Comparison of ENCODE assay signal across 7 mouse cellular contexts in genomic region chr14:11555061-11555501, GRCm38 (mm10). TPM values are rescaled to one million over a fixed set of nuclear protein-coding genes. Genes with fewer than 3 reads are reported as not detected.
DNase-seq lines count a peak whose midpoint lies in the region; ATAC-seq and TF ChIP-seq lines count a peak whose summit lies in the region.

No protein-coding gene starts in this region.

- DNase-seq in embryo, embryonic 11 days: peak; percentile 71
- DNase-seq in heart, postnatal 10 days: peak; percentile 35 to 46
- peak; percentile 17 for DNase-seq in limb, embryonic 14.5 days (ENCODE audit: low spot score)
- DNase-seq in neural tube, embryonic 10.5 days (ENCODE audit: extremely low spot score, low spot score): peak; percentile 70
- no peak for DNase-seq in thymus, adult 18-20 months

- H3K4me3 ChIP-seq in C2C12 (ENCODE audit: insufficient read depth, poor library complexity, severe bottlenecking) (peak overlapping the region; percentile 61), ES-Bruce4 (ENCODE audit: low read depth, low read length) (peak overlapping the region; percentile 92)
- H3K4me3 ChIP-seq in limb, embryonic 14.5 days (replicated peaks; ENCODE audit: low read length): peak overlapping the region; percentile 82

- H3K27ac ChIP-seq in ES-Bruce4 (ENCODE audit: insufficient read depth, low read length): no peak overlapping the region
- peak overlapping the region; percentile 99 for H3K27ac ChIP-seq in limb, embryonic 14.5 days (replicated peaks; ENCODE audit: low read depth, low read length)

- H3K36me3 ChIP-seq in C2C12 (ENCODE audit: control insufficient read depth, insufficient read depth) (no peaks in the 10 kb centered on the region), ES-Bruce4 (ENCODE audit: control insufficient read depth, insufficient read depth, low read length, poor library complexity, severe bottlenecking) (no peaks in the 10 kb centered on the region)
- H3K36me3 ChIP-seq in limb, embryonic 14.5 days (ENCODE audit: control insufficient read depth, insufficient read depth, low read length): no peaks in the 10 kb centered on the region

- intact Hi-C loops in heart, postnatal 10 days (cut with DNase I): loop anchor here (2.0 to 5.0 kb wide), 4 partner anchors 87 to 586 kb away; no protein-coding TSS in a partner anchor

- ATAC-seq in limb, embryonic 14.5 days (ENCODE audit: low FRiP score, low read depth): no peak

- H3K27me3 ChIP-seq in C2C12 (ENCODE audit: control insufficient read depth, insufficient read depth, insufficient read length) (no peaks in the 10 kb centered on the region), ES-Bruce4 (ENCODE audit: control insufficient read depth, insufficient read depth, low read length, poor library complexity, severe bottlenecking) (no peaks in the 10 kb centered on the region)
- no peaks in the 10 kb centered on the region for H3K27me3 ChIP-seq in limb, embryonic 14.5 days (ENCODE audit: control insufficient read depth, insufficient read depth, low read length)

- no peak for TF ChIP-seq POLR2A in ES-Bruce4 (IDR thresholded peaks at IDR 0.05; ENCODE audit: insufficient read depth, low read length)
- no peak for TF ChIP-seq POLR2A in limb, embryonic 14.5 days (IDR thresholded peaks at IDR 0.05; ENCODE audit: borderline replicate concordance, extremely low read depth, insufficient read depth, insufficient read length)

- peaks cover 1% of the 10 kb centered on the region for H3K4me1 ChIP-seq in ES-Bruce4 (ENCODE audit: control insufficient read depth, insufficient read depth, low read length)
- peaks cover 15% of the 10 kb centered on the region for H3K4me1 ChIP-seq in limb, embryonic 14.5 days (ENCODE audit: control insufficient read depth, insufficient read depth, low read length)

- peak overlapping the region; percentile 97 for H3K4me2 ChIP-seq in limb, embryonic 14.5 days (replicated peaks; ENCODE audit: low read depth, low read length, severe bottlenecking)

- peaks cover 30% of the 10 kb centered on the region for H3K79me3 ChIP-seq in C2C12 (ENCODE audit: low read depth)

- H3K79me2 ChIP-seq in C2C12 (ENCODE audit: control insufficient read depth, insufficient read depth): peaks cover 51% of the 10 kb centered on the region

- TF ChIP-seq CTCF in C2C12 (IDR thresholded peaks at IDR 0.05; ENCODE audit: control insufficient read depth, insufficient read depth, insufficient read length) (no peak), ES-Bruce4 (IDR thresholded peaks at IDR 0.05; ENCODE audit: low read depth, low read length) (no peak)

- no peak for TF ChIP-seq EP300 in ES-Bruce4 (IDR thresholded peaks at IDR 0.05; ENCODE audit: insufficient read depth, low read depth, low read length)

- WGBS in limb, embryonic 14.5 days: 1% methylated on average over 17 of the region's 17 CpGs

- peak overlapping the region; percentile 98 for H3ac ChIP-seq in C2C12 (ENCODE audit: control insufficient read depth, insufficient read length, low read depth)

- peaks cover 10% of the 10 kb centered on the region for H3K9me3 ChIP-seq in ES-Bruce4 (replicated peaks; ENCODE audit: control insufficient read depth, insufficient read depth, low read length, poor library complexity, severe bottlenecking)
- no peaks in the 10 kb centered on the region for H3K9me3 ChIP-seq in limb, embryonic 14.5 days (ENCODE audit: control insufficient read depth, low read length)

- H3K9ac ChIP-seq in ES-Bruce4 (ENCODE audit: low read depth, poor library complexity, severe bottlenecking): peak overlapping the region; percentile 96
- peak overlapping the region; percentile 88 for H3K9ac ChIP-seq in limb, embryonic 14.5 days (ENCODE audit: low read depth, low read length, severe bottlenecking)

TF ChIP-seq in C2C12, 6 proteins besides CTCF, POLR2A, EP300 and RAD21:
- TF ChIP-seq USF1 (IDR thresholded peaks at IDR 0.05; ENCODE audit: low read depth) (no peak), CEBPB (IDR thresholded peaks at IDR 0.05; ENCODE audit: low read depth) (no peak), MYOD1 (IDR thresholded peaks at IDR 0.05; ENCODE audit: control insufficient read depth, insufficient read length, low read depth) (no peak), MAX (IDR thresholded peaks at IDR 0.05) (no peak), FOSL1 (IDR thresholded peaks at IDR 0.05; ENCODE audit: insufficient read depth, low read length, poor library complexity, severe bottlenecking) (no peak), MYOG (IDR thresholded peaks at IDR 0.05; ENCODE audit: control insufficient read depth, extremely low read depth, insufficient read length) (no peak)

RNA-seq across cellular contexts. Expression of gene Ptprg, which starts 1.7 kb away (rescaled TPM):
- polyA plus RNA-seq in C2C12 (2012; fragmentation: generic; extraction: Trizol) (16.6 TPM), ES-Bruce4 (2011; ENCODE audit: insufficient read depth, insufficient read length, low read depth, missing spikeins) (26.4 and 27.4 TPM in 2 replicates)
- 10 to 100 TPM; 79.8 to 89.9 TPM for total RNA-seq in heart, postnatal 10 days (2021)
- 25.5 and 27.8 TPM in 2 replicates for polyA plus RNA-seq in limb, embryonic 14.5 days (2012; rRNA removed)
- polyA plus RNA-seq in limb, embryonic 14.5 days (2014; fragmentation: Nextera tagmentation; extraction: Ambion mirVana): 28.6 and 36.5 TPM in 2 replicates

Comparison
In these comparisons a context has a peak if more than half of its experiments do, and no peak if none do; other contexts are left out.
1. DNase-seq: peak in embryo, embryonic 11 days (single experiment), heart, postnatal 10 days (2 of 2), limb, embryonic 14.5 days (single experiment) and neural tube, embryonic 10.5 days (single experiment); none in thymus, adult 18-20 months (0 of 2).
2. Peak in every context shown above with its lines, with median percentiles within 50 percentile points of each other: H3K4me3 ChIP-seq.